Mouse (Mus musculus) spleen, adult 2 months (tissue): ENCODE measurements at regions not wholly inside any gene's neighbourhood (a gene's known extent, or its start where the extent isn't known, plus 50 kb on each side); places are given as distances from the start of the nearest gene placed in this dataset.

Source experiments
- CTCF ChIP-seq: fragments of 200-500 bp; IDR thresholded peaks from 2 replicates; pipeline ENCODE4 v1.5.1; 2011; ENCODE audit warnings: mild to moderate bottlenecking, inconsistent platforms; ENCODE audit not compliant: insufficient read depth, insufficient read length, insufficient replicate concordance; ENCODE audit errors: extremely low read depth
- POLR2A ChIP-seq: fragments of 200-500 bp; IDR thresholded peaks from 2 replicates; pipeline ENCODE4 v1.6.1; 2011; ENCODE audit warnings: low read depth, low read length, inconsistent platforms

DNA sequence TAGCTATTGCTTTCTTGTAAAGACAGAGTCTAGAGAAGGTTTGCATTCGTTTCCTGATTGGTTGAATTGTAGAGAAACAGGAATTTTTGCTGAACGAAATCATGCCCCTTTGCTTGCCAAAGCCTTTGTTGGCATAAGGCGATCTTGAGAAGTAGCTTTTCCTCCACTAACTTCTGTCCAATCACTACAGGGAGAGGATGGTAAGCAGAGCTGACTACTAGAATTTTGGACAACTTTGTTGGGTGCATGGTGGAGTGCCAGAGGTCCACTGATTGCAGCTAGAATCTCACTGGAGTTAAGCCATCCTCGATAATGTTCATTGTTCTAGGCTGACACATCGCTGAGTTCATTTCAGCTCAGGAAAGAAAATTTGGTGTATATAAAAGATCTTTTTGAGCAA lies 131.1 kb upstream of the Nabp1 start:
- no peak for TF ChIP-seq CTCF
- no peak for TF ChIP-seq POLR2A
